8 mouse cellular contexts compared by ENCODE assay signal in genomic region chr7:109174337-109174948, GRCm38 (mm10). TPM values are rescaled to one million over a fixed set of nuclear protein-coding genes. Genes with fewer than 3 reads are reported as not detected.
DNase-seq lines count a peak whose midpoint lies in the region; ATAC-seq lines count a peak whose summit lies in the region.

No protein-coding gene starts in this region.

- no peaks in the 10 kb centered on the region for H3K36me3 ChIP-seq in hindbrain, embryonic 12.5 days
- H3K36me3 ChIP-seq in stomach, embryonic 15.5 days, result no peaks in the 10 kb centered on the region

- peak overlapping the region; percentile 68; the same call in 1 of the 2 replicates for H3K27ac ChIP-seq in hindbrain, embryonic 12.5 days
- no peak overlapping the region for H3K27ac ChIP-seq in stomach, embryonic 15.5 days

- H3K27me3 ChIP-seq in hindbrain, embryonic 12.5 days, result peaks cover 25% of the 10 kb centered on the region
- H3K27me3 ChIP-seq in stomach, embryonic 15.5 days (replicated peaks), result peaks cover 45% of the 10 kb centered on the region

- peak; percentile 12; the same call in 1 of the 2 replicates for ATAC-seq in hindbrain, embryonic 12.5 days (ENCODE audit: low FRiP score)
- ATAC-seq in megakaryocyte, adult 5-6 weeks (ENCODE audit: poor library complexity, severe bottlenecking), result peak; percentile 68
- ATAC-seq in stomach, embryonic 15.5 days (ENCODE audit: insufficient read depth, low FRiP score, low read depth), result 0 out of 2 replicates have a peak, but pooled peaks have one; percentile 19

- peak overlapping the region; percentile 72 for H3K4me3 ChIP-seq in hindbrain, embryonic 12.5 days
- H3K4me3 ChIP-seq in stomach, embryonic 15.5 days (replicated peaks), result peak overlapping the region; percentile 59

- peak overlapping the region; percentile 86 for H3K9ac ChIP-seq in hindbrain, embryonic 12.5 days
- peak overlapping the region; percentile 41 for H3K9ac ChIP-seq in stomach, embryonic 15.5 days

- H3K4me2 ChIP-seq in hindbrain, embryonic 12.5 days (replicated peaks), result peak overlapping the region; percentile 98
- H3K4me2 ChIP-seq in stomach, embryonic 15.5 days, result peak overlapping the region; percentile 99

- DNase-seq in R1 (ENCODE audit: low read depth, low spot score), result peak; percentile 52
- DNase-seq in cerebellum, adult 9-10 months, result peak; percentile 84
- peak; percentile 43 for DNase-seq in gastrocnemius, adult 18-20 months (ENCODE audit: low spot score)
- peak; percentile 58 to 63 for DNase-seq in layer of hippocampus, postnatal 36 days
- DNase-seq in spleen, adult 12 weeks (ENCODE audit: low spot score), result no peak

- 6% methylated on average over 30 of the region's 31 CpGs for WGBS in hindbrain, embryonic 12.5 days
- 7% methylated on average over 31 of the region's 31 CpGs for WGBS in stomach, embryonic 15.5 days

- no peaks in the 10 kb centered on the region for H3K9me3 ChIP-seq in hindbrain, embryonic 12.5 days (replicated peaks)
- H3K9me3 ChIP-seq in stomach, embryonic 15.5 days, result no peaks in the 10 kb centered on the region

- peaks cover 37% of the 10 kb centered on the region for H3K4me1 ChIP-seq in hindbrain, embryonic 12.5 days
- peaks cover 13% of the 10 kb centered on the region; the same call in 1 of the 2 replicates for H3K4me1 ChIP-seq in stomach, embryonic 15.5 days

RNA-seq across cellular contexts. Expression of gene Lmo1, which starts 0.6 kb away (rescaled TPM):
- total RNA-seq in gastrocnemius, adult 18-20 months (2021), result 1 to 10 TPM; 1.9 to 2.7 TPM
- polyA plus RNA-seq in hindbrain, embryonic 12.5 days (2016; fragmentation: Nextera tagmentation; extraction: Ambion mirVana), result 46.3 and 50.9 TPM in 2 replicates
- 10 to 100 TPM; 64.9 to 68.3 TPM for total RNA-seq in layer of hippocampus, postnatal 36 days (2021)
- 30.3 and 33.6 TPM in 2 replicates for total RNA-seq in megakaryocyte, adult 5-6 weeks (2015)
- 10.9 and 19.8 TPM in 2 replicates for total RNA-seq in megakaryocyte, adult 5-6 weeks (2017)
- 5.3 and 6.4 TPM in 2 replicates for polyA plus RNA-seq in stomach, embryonic 15.5 days (2015; fragmentation: Nextera tagmentation; extraction: Ambion mirVana)

Comparison
In these comparisons a context has a peak if more than half of its experiments do, and no peak if none do; other contexts are left out.
1. ATAC-seq: peak in every context shown above with its lines; median percentile 68 in megakaryocyte, adult 5-6 weeks; 19 in stomach, embryonic 15.5 days; 12 in hindbrain, embryonic 12.5 days.